Mouse (Mus musculus) CD8-positive naive resting alpha-beta T cell, adult 2 months (primary cell): ENCODE data around the gene Kmo.

Experiments used
- DNase-seq, 2 experiments: peaks; one replicate each; pipeline ENCODE4 v3.0.0; 2022; ENCODE audit warnings: low read depth in 2 of 2, low spot score in 2 of 2

Kmo gene

GRCm38 (mm10) chr1:175693429-175693960, 73.3 kb downstream of the Kmo start:
- DNase-seq: peak in 1 of 2 experiments; percentile 2

- no peak for DNase-seq
Observed at GRCm38 (mm10) chr1:175698293-175698692, 78.1 kb downstream of the Kmo start, which contains the start of gene Wdr64. TSS of gene Wdr64 (plus strand) at chr1:175698593.

DNA sequence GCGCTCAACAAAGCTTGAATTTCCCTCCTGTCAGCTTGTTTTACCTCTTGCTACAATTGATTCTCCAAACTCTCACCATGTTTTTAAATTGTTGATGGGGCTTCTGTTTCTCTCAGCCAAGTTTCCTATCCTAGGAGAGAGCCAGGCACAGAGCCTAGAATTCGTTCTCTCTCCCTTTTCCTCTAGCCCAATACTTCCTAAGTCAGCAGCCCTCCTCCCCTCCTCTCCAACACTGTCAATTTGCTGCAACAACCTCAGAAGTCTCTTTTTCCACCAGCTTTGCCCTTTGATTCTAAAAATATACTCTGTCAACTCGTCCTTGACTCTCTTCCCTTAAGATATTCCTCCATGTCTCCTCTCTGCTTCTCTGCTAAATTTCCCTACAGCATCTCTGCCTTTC, 79.2 kb downstream of the Kmo start:
- DNase-seq: no peak

DNA sequence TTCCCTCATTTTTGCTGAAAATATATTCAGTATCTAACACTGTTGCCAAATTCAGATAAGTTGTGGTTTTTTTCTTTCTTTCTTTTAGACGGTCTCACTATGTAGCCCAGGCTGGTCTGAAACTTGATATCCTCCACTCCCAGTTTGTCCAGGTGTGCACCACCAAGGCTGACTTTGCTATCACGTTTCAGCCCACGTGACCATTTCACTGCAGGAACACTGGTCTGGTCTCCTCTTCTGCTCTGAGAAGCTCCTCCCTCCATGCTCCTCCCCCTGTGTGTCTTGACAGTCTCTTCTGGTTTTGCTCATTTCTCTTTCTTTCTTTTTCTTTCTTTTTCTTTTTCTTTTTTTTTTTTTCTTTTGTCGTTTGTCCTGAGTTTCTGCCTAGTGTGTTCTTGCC, 79.6 kb downstream of the Kmo start:
- DNase-seq: no peak

DNA sequence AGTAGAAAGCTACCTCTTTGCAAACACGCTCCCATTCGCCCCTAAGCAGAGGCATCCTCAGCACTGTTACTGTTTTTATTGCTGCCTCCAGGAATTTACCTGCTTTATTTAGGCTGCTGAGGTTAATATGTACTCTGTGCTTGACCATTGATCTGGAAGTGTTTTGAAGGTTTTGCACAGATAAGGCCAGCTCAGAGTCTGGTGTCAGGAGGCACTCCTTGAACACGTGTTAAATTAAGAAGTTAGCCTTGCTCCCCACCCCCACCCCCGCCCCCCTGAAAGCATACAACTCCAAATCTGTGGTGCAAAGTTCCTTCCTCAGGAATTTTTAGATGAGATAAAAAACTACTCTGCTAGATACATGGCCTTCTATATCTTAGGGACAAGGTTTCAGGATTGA, 81.0 kb downstream of the Kmo start:
- no peak for DNase-seq

GRCm38 (mm10) chr1:175707599-175707998, 87.4 kb downstream of the Kmo start:
- no peak for DNase-seq

- no peak for DNase-seq
Observed at GRCm38 (mm10) chr1:175708013-175708412, 87.8 kb downstream of the Kmo start.
